Mouse (Mus musculus): Measurements from ENCODE around the gene Sost. TPM values are rescaled to one million over a fixed set of nuclear protein-coding genes. Genes with fewer than 3 reads are reported as not detected.

Gene Sost
- polyA plus RNA-seq, 2 experiments, result 0.12 TPM; not detected in 1

DNA sequence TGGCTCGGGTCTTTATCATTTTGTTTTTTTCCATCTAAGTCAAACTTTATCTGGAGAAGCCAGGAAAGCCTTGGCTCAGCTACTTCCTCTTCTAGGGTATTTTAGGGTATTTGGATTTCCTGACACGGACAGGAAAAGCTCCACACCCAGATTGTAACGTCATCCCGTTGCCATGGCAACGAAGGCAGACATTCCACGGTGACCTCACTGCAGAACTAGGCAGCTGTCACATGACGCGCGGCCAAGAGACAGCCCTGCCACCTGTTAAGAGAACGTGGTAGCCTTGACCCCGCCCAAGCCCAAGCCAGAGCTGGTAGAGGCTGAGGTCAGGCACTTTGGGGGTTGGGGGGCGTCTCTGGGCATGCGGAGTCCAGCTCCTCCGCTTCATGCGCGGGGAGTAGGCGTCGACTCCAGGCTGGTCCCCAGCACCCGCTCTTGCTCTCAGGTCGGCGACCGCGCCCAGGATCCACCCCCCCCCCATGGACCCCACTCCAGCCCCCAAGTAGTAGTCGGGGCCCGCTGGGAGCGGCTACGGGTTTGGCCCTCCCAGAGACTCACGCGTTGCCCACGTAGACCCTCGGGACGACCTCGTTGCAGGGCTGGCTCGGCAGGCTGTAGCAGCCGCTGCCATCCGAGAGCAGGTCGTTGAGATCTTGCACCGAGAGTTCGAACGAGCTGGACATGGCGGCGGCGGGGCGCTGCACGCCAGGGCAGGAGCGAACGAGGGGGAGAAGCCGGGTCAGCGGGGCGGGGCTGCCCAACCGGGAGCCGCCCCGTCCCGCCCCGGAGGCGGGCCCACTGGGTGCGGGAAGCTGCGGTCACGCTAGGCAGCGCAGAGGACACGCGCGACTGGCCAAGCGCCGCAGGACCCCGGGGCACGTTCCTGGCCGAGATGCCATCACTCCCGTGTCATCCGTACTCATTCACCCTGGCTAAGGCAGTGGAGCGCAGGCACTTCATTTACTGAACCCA is 17.5 kb upstream of the Sost start, which contains the start of gene Cfap97d1:
Cfap97d1 (plus strand) TSS at position 226 of the 972 bp plus-strand sequence.
- H3K27ac ChIP-seq, result no peak within 1 kb of the TSS
- H3K4me3 ChIP-seq (ENCODE audit: insufficient read depth in 1 of 2, low read depth in 2 of 2, low read length in 2 of 2), result peak within 1 kb of the TSS; percentile 59 to 61
- peak within 1 kb of the TSS; percentile 53 for H3K9ac ChIP-seq (replicated peaks)
- ATAC-seq (ENCODE audit: insufficient read depth) (peak; percentile 76), DNase-seq (ENCODE audit: low read depth in 3 of 3, low spot score in 3 of 3) (peak; percentile 70 to 80 (median 72))
- 0 out of 2 replicates have a peak, but pooled peaks have one; percentile 7 for TF ChIP-seq EP300 (IDR thresholded peaks at IDR 0.05; ENCODE audit: low read depth)
- no peak for TF ChIP-seq CTCF (IDR thresholded peaks at IDR 0.05; ENCODE audit: low read depth)
- peaks cover 4 to 9% of the 10 kb centered on the region in 2 experiments for H3K4me1 ChIP-seq (replicated peaks; ENCODE audit: control insufficient read depth in 2 of 2, insufficient read depth in 2 of 2, low read length in 1 of 2)
- H3K27me3 ChIP-seq (ENCODE audit: control insufficient read depth, insufficient read depth, low read length), result peaks cover 13% of the 10 kb centered on the region
- WGBS (ENCODE audit: insufficient replicate concordance), result under 1% methylated on average over 69 of the region's 71 CpGs
- H3K4me2 ChIP-seq (ENCODE audit: low read depth), result peak within 1 kb of the TSS; percentile 83
- no peaks in the 10 kb centered on the region for H3K36me3 ChIP-seq (replicated peaks; ENCODE audit: control insufficient read depth, insufficient read depth, low read depth)
- H3K9me3 ChIP-seq (ENCODE audit: control insufficient read depth, low read length), result no peaks in the 10 kb centered on the region

DNA sequence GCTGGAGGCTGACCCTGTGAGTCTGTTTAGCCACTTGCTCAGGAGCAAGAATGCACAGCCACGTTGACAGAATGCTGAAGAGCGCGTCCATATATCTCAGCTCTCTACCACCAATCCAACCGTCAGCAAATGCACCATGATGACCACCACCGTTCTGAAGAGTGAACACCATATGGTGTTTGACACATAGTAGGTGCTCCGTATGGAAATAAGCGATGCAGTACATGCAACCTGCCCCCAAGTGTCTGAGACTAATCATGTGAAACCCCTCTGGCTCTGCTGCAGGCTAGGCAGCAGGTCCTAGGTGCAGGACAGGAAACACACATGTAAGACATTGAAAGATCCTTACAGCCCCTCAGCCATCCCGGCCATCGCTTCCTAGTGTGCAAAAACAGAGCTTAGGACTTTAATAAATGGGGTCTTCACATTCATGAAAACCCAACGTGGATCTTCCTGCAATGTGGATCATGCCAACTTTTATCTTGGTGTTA is 16.7 kb upstream of the Sost start:
- ATAC-seq (ENCODE audit: insufficient read depth) (no peak), DNase-seq (ENCODE audit: low read depth in 3 of 3, low spot score in 3 of 3) (no peak)
- Histone ChIP-seq H3K27me3 (ENCODE audit: control insufficient read depth, insufficient read depth, low read length) (peaks cover 13% of the 10 kb centered on the region), H3K4me2 (ENCODE audit: low read depth) (peak overlapping the region; percentile 83), H3K4me3 (ENCODE audit: insufficient read depth in 1 of 2, low read depth in 2 of 2, low read length in 2 of 2) (peak overlapping the region in 1 of 2 experiments; percentile 26; a peak in 1 of 4 replicates), H3K36me3 (replicated peaks; ENCODE audit: control insufficient read depth, insufficient read depth, low read depth) (no peaks in the 10 kb centered on the region), H3K27ac (no peak overlapping the region), H3K9ac (replicated peaks) (no peak overlapping the region), H3K9me3 (ENCODE audit: control insufficient read depth, low read length) (no peaks in the 10 kb centered on the region), H3K4me1 (replicated peaks; ENCODE audit: control insufficient read depth in 2 of 2, insufficient read depth in 2 of 2, low read length in 1 of 2) (peaks cover 4 to 9% of the 10 kb centered on the region in 2 experiments)
- TF ChIP-seq CTCF (IDR thresholded peaks at IDR 0.05; ENCODE audit: low read depth), result no peak
- no peak for TF ChIP-seq EP300 (IDR thresholded peaks at IDR 0.05; ENCODE audit: low read depth)
- 30% methylated on average over 10 of the region's 10 CpGs for WGBS (ENCODE audit: insufficient replicate concordance)

DNA sequence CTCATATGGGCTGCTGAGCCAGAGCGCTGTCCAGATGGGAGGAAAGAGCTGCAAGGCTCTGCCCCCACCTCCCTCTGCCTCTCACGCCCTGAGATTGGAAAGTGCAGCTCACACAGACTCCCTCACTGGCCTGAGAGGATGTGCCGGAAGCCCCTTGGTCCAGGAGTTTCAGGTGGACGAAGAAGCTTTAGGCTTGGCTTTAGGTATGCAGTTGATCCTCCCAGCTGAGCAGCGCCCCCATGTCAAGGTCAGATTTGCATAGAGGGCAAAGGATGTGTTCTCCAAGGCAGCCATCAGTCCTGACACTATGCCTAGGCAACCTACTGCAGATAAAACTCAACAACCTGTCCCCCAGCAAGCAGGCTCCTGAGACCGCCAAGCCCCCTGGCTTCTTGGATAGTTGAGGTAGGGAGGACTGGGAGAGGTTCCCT is 16.2 kb upstream of the Sost start:
- H3K9ac ChIP-seq (replicated peaks), result no peak overlapping the region
- ATAC-seq (ENCODE audit: insufficient read depth) (no peak), DNase-seq (ENCODE audit: low read depth in 3 of 3, low spot score in 3 of 3) (no peak)
- 0 out of 4 replicates have a peak overlapping the region, but pooled peaks of 1 of the 2 experiments have one; percentile 26 for H3K4me3 ChIP-seq (ENCODE audit: insufficient read depth in 1 of 2, low read depth in 2 of 2, low read length in 2 of 2)
- no peak overlapping the region for H3K27ac ChIP-seq
- H3K9me3 ChIP-seq (ENCODE audit: control insufficient read depth, low read length), result no peaks in the 10 kb centered on the region
- H3K27me3 ChIP-seq (ENCODE audit: control insufficient read depth, insufficient read depth, low read length), result peaks cover 13% of the 10 kb centered on the region
- H3K4me1 ChIP-seq (replicated peaks; ENCODE audit: control insufficient read depth in 2 of 2, insufficient read depth in 2 of 2, low read length in 1 of 2), result peaks cover 4 to 9% of the 10 kb centered on the region in 2 experiments
- H3K4me2 ChIP-seq (ENCODE audit: low read depth), result peak overlapping the region; percentile 83; the same call in 1 of the 2 replicates
- 49% methylated on average over 6 of the region's 6 CpGs for WGBS (ENCODE audit: insufficient replicate concordance)
- H3K36me3 ChIP-seq (replicated peaks; ENCODE audit: control insufficient read depth, insufficient read depth, low read depth), result no peaks in the 10 kb centered on the region
- TF ChIP-seq CTCF (IDR thresholded peaks at IDR 0.05; ENCODE audit: low read depth) (no peak), EP300 (IDR thresholded peaks at IDR 0.05; ENCODE audit: low read depth) (no peak)

DNA sequence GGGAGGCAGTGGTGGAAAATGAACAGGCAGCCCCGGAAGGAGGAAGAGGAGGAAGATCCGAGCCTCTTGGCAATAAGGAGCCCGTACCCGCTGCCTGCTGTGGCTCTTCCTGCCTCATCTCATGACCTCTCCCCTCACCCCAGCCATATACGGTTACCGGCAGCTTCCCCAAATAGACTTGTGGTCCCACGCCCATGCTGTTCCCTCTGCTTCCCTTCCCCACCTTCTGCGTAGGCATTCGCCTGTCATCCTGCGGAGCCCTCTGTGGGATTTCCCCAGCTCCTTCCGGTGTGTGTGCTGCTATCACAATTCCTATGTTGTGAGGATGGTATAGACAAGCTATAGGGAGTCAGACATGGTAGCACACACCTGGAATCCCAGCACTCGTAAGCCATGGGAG is 15.0 kb upstream of the Sost start:
- Histone ChIP-seq H3K36me3 (replicated peaks; ENCODE audit: control insufficient read depth, insufficient read depth, low read depth) (no peaks in the 10 kb centered on the region), H3K27ac (no peak overlapping the region), H3K9ac (replicated peaks) (no peak overlapping the region), H3K27me3 (ENCODE audit: control insufficient read depth, insufficient read depth, low read length) (peaks cover 13% of the 10 kb centered on the region), H3K4me3 (ENCODE audit: insufficient read depth in 1 of 2, low read depth in 2 of 2, low read length in 2 of 2) (no peak overlapping the region), H3K4me1 (replicated peaks; ENCODE audit: control insufficient read depth in 2 of 2, insufficient read depth in 2 of 2, low read length in 1 of 2) (peaks cover 4 to 9% of the 10 kb centered on the region in 2 experiments), H3K9me3 (ENCODE audit: control insufficient read depth, low read length) (no peaks in the 10 kb centered on the region), H3K4me2 (ENCODE audit: low read depth) (no peak overlapping the region)
- DNase-seq (ENCODE audit: low read depth in 3 of 3, low spot score in 3 of 3), result no peak
- no peak for TF ChIP-seq EP300 (IDR thresholded peaks at IDR 0.05; ENCODE audit: low read depth)
- TF ChIP-seq CTCF (IDR thresholded peaks at IDR 0.05; ENCODE audit: low read depth), result no peak
- no peak for ATAC-seq (ENCODE audit: insufficient read depth)
- 33% methylated on average over 12 of the region's 12 CpGs for WGBS (ENCODE audit: insufficient replicate concordance)
